Mouse (Mus musculus) lung, postnatal 25 days (tissue): ENCODE measurements around the gene Cds2.
"Not testable (repeated sequence)": the region's sequence is repeated elsewhere in the genome, so short reads cannot be mapped to it uniquely, and the experiment has no call there.

ENCODE experiments used
- DNase-seq: peaks from one replicate; pipeline ENCODE4 v3.0.0; 2022; ENCODE audit warnings: low spot score

Cds2 gene

GRCm38 (mm10) chr2:132291265-132291664 lies 28.3 kb downstream of the Cds2 start:
- DNase-seq: peak; percentile 66

- DNase-seq: no peak
These were observed 29.1 kb downstream of the Cds2 start for GRCm38 (mm10) chr2:132292083-132292482.

GRCm38 (mm10) chr2:132293694-132294450 lies 30.9 kb downstream of the Cds2 start:
- no peak for DNase-seq

- no peak for DNase-seq
These were observed 35.3 kb downstream of the Cds2 start for GRCm38 (mm10) chr2:132298250-132298649.

DNA sequence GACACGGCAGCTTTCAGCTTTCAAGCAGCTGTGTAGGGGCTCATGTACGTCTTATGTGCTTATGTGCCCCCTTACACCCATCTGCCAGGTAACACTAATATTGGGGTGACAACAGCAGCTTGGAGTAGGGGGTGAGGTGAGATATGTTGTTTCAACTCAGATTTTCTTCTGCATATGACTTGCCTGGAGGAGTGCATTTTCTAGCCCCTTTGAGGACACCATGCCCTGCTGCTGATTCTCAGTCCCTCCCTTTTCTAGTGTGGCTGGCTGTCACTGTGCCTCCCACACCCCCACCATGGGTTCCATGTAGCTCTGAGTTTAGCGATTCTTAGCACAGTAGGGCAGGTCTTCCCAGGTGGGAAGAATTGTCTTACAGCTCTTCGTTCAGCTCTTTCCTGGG lies 38.5 kb downstream of the Cds2 start:
- no peak for DNase-seq

DNA sequence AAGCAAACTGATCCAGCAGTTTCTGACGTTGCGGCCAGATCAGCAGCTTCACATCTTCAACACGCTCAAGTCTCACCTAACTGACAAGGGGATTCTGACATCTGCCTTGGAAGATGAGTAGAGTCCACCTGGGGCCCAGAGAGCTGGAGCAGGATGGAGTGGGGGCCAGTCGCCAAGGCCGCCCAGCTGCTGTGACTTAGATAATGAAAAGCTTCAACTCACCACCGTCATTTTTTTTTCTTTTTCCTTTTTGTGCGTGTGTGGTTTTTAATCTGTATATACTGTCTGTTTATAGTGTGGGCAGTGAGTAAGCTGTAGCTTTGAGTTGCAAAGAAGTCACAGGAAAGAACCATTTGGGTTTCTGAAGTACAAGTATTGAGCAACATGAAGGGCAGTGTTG lies 42.2 kb downstream of the Cds2 start:
- no peak for DNase-seq

GRCm38 (mm10) chr2:132305988-132306387 lies 43.0 kb downstream of the Cds2 start:
- DNase-seq: no peak

DNA sequence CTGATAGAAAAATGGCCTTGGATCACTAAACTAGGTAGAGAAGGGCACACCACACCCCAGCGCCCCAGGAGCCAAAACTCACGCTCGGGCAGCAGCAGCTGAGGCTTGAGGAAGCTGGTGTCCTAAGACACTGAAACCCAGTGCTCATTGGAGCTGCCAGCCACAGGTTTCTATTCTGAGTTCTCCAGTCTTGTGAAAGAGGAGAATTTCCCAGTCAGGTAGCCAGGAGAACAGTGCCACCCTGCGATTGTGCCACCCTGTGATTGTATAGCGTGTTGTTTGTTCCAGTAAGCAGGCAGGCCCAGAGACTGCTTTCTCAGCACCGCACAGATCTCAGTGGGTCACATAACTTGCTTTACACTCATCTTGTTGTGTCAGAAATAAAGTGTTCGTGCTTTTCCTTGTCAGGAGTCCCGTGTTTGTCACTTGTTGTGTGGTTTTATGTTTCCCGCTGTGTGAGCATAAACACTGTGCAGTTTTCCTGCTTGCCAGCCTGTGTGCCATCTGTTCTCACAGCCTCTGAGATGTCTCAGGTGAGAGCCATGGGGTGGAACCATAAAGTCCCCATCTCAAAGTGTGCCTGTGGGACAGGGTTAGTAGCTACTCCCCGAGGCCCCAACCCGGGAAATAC lies 44.4 kb downstream of the Cds2 start:
- no peak for DNase-seq

DNA sequence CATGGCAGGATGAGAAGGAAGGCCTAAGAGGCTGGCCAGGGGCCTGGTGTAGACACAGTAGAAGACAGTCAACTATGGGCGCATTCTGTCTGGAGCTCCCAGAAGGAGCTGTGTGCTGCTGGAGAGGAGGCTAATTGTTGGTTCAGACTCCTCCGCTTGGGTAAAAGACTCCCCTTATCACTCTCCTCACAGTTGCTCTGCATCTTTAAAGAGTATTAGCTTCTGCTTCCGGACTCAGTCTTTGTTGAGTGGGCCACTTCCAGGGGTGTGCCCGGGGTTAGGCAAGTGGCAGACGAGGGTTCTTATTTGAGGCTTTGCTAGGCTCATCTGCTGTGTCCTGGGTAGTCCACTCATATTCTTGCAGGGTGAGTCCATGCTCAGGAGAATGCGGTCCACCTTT lies 45.9 kb downstream of the Cds2 start:
- DNase-seq: no peak

DNA sequence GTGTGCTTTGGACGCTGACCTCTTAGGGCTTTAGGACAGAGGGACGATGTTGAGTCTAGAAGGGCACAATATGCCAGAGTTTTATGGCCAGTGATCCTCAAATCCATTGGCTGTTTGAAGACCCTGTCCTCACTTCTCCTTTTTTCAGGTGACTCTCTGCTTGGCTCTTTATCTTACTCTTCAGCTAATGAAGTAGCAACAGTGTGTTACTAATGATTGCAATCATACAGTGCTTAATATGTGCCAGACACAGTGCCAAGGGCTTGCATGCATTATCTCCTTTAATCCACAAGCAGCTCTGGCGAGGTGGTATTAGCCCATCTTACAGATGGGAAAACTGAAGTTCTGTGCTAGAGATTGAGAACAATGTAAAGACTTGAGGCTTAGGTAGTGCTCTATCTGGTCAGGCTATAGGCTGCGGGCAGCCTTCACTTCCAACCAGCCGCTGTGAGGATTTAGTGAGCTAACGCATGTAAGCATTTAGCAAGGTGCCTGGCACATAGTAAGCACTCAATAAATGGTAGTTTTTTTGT lies 46.5 kb downstream of the Cds2 start:
- no peak for DNase-seq

DNA sequence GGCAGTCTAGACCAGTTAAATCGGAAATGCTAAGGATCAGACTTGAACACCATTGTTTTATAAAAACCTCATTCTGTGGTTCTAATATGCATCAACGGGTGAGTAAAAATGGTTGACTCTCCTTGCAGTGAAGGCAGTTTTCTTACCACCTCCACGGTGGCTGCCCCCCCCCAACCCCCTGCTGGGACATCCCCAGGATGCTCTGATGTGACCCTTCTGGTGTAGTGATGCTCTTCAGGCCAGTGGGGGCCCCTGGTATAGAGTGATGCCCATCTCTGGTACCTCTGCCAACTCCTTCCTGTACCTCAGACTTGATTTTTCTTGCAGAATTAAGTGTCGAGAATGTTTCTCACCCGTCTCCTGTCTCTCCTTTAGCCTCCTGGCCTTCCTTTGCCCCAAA lies 49.7 kb downstream of the Cds2 start:
- DNase-seq: no peak

GRCm38 (mm10) chr2:132313568-132313967 lies 50.6 kb downstream of the Cds2 start:
- no peak for DNase-seq

DNA sequence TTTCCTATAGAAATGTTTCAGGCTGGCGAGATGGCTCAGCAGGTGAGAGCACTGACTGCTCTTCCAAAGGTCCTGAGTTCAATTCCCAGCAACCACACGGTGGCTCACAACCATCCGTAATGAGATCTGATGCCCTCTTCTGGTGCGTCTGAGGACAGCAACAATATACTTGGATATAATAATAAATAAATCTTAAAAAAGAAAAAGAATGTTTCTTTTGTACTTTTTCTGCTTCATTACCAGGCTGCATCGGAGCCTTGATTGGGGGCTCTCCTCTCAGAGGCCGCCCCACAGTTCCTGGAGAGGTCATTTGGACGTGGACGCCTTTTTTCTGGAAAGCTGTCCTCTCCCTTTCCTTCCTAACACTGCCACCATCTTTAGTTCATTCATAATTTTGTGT lies 51.1 kb downstream of the Cds2 start:
- DNase-seq: not testable (repeated sequence)

DNA sequence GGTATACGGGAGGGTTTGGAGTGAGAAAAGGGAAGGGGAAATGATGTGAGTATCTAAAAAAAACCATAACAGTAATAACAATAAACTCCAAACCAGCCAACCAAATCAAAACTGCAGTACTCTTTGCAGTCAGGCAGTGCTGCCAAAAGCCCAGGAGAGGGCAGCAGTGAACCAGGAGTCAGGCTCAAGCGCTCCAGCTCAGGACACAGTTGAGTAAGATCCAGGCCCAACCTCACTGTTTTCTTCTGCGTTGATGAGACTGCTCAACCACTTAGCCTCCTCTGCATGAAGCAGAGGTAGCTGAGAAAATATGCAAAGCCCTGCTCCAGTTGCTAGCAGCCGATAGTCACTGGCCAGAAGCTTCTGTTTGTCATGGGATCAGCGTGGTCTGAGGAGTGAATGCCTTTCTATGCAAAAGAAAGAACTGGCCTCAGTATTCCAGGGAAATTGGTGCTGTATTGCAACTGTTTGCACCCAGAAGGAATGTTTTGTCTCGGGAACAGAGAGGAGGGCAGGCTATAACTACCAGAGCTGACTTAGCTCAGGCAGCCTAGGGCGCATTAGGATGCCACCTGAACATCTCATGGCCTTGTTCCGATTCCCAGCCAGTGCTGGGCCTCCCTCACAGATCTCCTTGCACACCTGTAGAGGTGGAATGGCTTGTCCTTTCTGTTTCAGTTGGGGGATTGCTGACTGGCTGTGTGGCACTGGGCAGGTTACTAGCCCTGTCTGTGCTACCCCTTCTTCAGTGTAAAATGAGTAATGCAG lies 53.3 kb downstream of the Cds2 start:
- peak; percentile 63 for DNase-seq

DNA sequence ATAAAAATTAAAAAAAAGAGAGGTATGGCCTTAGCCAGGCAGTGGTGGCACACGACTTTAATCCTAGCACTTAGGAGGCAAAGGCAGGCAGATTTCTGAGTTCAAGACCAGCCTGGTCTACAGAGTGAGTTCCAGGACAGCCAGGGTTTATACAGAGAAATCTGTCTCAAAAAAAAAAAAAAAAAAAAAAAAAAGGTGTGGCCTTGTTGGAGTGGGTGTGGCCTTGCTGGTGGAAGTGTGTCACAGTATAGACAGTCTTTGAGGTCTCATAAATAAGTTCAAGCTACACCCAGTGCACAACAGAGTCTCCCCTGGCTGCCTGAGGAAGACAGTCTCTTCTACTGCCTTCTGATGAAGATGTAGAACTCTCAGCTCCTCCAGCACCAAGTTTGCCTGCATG lies 54.2 kb downstream of the Cds2 start:
- DNase-seq: no peak

DNA sequence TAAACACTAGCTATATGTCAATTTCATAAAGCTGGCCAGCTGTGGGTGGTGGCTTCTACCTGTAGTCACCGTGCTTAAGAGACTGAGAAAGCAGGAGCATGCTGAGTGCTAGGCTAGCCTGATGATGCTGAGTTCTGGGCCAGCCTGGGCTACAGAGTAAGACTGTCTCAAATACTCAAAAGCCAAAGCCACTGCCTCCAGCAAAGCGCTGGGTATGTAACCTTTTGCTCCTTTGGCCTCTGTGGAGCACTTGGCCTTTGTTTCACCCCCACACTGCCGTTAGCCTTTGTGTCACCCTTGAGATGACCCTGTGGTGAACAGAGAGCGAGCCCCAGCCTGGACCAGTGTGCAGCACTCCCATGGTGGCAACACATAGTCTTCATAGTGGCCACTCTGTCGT lies 57.6 kb downstream of the Cds2 start:
- DNase-seq: no peak

DNA sequence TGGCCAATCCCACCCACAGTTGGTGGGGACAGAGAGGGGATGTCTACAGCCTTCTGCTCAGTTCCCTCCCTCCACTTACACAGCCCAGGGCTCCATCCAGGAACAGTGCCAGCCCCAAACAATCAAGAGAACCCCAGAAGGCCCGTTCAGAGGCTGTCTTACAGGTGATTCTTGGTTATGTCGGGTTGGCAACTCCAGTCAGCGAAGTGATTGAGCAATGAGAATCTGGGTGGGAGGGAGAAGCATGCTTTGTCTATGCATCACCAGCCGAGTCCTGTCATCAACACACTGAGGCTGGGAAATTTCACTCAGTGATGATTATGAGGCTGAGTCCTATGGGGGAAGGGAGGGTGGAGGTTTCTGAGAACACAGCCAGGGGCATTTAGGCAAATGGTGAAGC lies 60.6 kb downstream of the Cds2 start:
- peak; percentile 2 for DNase-seq

GRCm38 (mm10) chr2:132337202-132337601 lies 74.3 kb downstream of the Cds2 start:
- no peak for DNase-seq

DNA sequence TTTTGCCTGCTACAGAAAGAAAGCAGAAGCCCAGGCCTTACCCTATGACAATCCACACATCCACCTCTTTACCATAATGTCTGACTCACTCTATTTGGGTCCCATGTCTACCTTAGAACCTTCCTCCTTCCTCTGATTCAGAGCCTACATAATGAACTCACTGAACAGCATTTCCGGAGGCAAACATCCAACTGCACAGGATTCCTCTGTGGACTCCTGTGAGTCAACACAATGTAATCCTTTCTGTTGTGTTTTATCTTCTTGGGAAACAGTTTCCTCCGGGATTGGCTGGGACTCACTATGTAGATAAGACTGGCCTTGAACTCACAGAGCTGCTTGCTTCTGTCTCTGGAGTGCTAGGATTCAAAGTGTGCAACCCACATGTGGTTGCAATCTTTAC lies 77.4 kb downstream of the Cds2 start:
- no peak for DNase-seq

GRCm38 (mm10) chr2:132341293-132341692 lies 78.3 kb downstream of the Cds2 start:
- DNase-seq: no peak

GRCm38 (mm10) chr2:132343846-132344245 lies 80.9 kb downstream of the Cds2 start:
- DNase-seq: no peak
